Mouse (Mus musculus) activated CD4-positive, CD25-positive, alpha-beta regulatory T cell (primary cell): ENCODE results near the gene Olfr331. TPM values are rescaled to one million over a fixed set of nuclear protein-coding genes. Genes with fewer than 3 reads are reported as not detected.

ENCODE experiments used
- polyA plus RNA-seq, 2 experiments: library from polyadenylated mRNA; unstranded; fragments of 100-300 nt; shearing (Covaris generic); gene quantifications; one replicate each; pipeline ENCODE4 v1.2.1; 2017

Gene Olfr331
- not detected for polyA plus RNA-seq

GRCm38 (mm10) chr11:58502472-58502871 lies at the start of gene Olfr331:
TSS of gene Olfr331 (minus strand) at chr11:58502572.

GRCm38 (mm10) chr11:58546322-58546721 lies 44.0 kb upstream of the Olfr331 start, which contains the start of gene Olfr329-ps:
TSS of gene Olfr329-ps (minus strand) at chr11:58546422.

GRCm38 (mm10) chr11:58534736-58535135 lies 32.4 kb upstream of the Olfr331 start, which contains the start of gene Olfr330:
TSS of gene Olfr330 (minus strand) at chr11:58534836.

GRCm38 (mm10) chr11:58492455-58492854 lies 9.9 kb downstream of the Olfr331 start, which contains the start of gene Olfr332:
TSS of gene Olfr332 (minus strand) at chr11:58492555.

GRCm38 (mm10) chr11:58462170-58462569 lies 40.2 kb downstream of the Olfr331 start, which contains the start of gene Olfr30:
TSS of gene Olfr30 (minus strand) at chr11:58462270.

GRCm38 (mm10) chr11:58452759-58453158 lies 49.6 kb downstream of the Olfr331 start, which contains the start of gene Lypd9:
TSS of gene Lypd9 (minus strand) at chr11:58452923.

Other genes with a start within 250 kb of the Olfr331 start
- gene 4930438A08Rik, start 227.8 kb downstream of the Olfr331 start, polyA plus RNA-seq = not detected
- gene Zfp692, start 195.5 kb downstream of the Olfr331 start, polyA plus RNA-seq = 10 to 100 TPM; 25.6 to 28.0 TPM
- 10 to 100 TPM; 29.7 to 51.5 TPM for gene Zfp672, start 172.2 kb downstream of the Olfr331 start, polyA plus RNA-seq
- gene Sh3bp5l, start 171.8 kb downstream of the Olfr331 start, polyA plus RNA-seq = 10 to 100 TPM; 11.3 to 19.7 TPM
- gene Lypd8, start 123.5 kb downstream of the Olfr331 start, polyA plus RNA-seq = under 1 TPM in 1 of 2 experiments, not detected in 1; 0.21 TPM
- gene 1810065E05Rik, start 81.5 kb downstream of the Olfr331 start, polyA plus RNA-seq = not detected
- under 1 TPM in 1 of 2 experiments, not detected in 1; 0.12 TPM for gene Gm12253, start 70.0 kb downstream of the Olfr331 start, polyA plus RNA-seq
- gene Lypd9, start 49.6 kb downstream of the Olfr331 start, polyA plus RNA-seq = not detected
- gene Olfr30, start 40.3 kb downstream of the Olfr331 start, polyA plus RNA-seq = not detected
- gene Olfr332, start 10.0 kb downstream of the Olfr331 start, polyA plus RNA-seq = under 1 TPM in 1 of 2 experiments, not detected in 1; 0.10 TPM
- gene Olfr330, start 32.3 kb upstream of the Olfr331 start, polyA plus RNA-seq = not detected
- gene Olfr329-ps, start 43.9 kb upstream of the Olfr331 start, polyA plus RNA-seq = not detected
- gene Olfr328, start 53.1 kb upstream of the Olfr331 start, polyA plus RNA-seq = not detected
- gene Olfr224, start 68.0 kb upstream of the Olfr331 start, polyA plus RNA-seq = not detected
- gene Olfr325, start 75.2 kb upstream of the Olfr331 start, polyA plus RNA-seq = not detected
- not detected for gene Olfr324, start 92.5 kb upstream of the Olfr331 start, polyA plus RNA-seq
- not detected for gene 2210407C18Rik, start 113.5 kb upstream of the Olfr331 start, polyA plus RNA-seq
- gene Olfr323, start 127.9 kb upstream of the Olfr331 start, polyA plus RNA-seq = under 1 TPM in 1 of 2 experiments, not detected in 1; 0.14 TPM
- gene Trim58, start 137.9 kb upstream of the Olfr331 start, polyA plus RNA-seq = under 1 TPM; 0.21 to 0.43 TPM
- gene Olfr322, start 156.2 kb upstream of the Olfr331 start, polyA plus RNA-seq = not detected
- not detected for gene Olfr320, start 178.5 kb upstream of the Olfr331 start, polyA plus RNA-seq
- gene Olfr319, start 196.6 kb upstream of the Olfr331 start, polyA plus RNA-seq = not detected
- gene Olfr318, start 221.4 kb upstream of the Olfr331 start, polyA plus RNA-seq = under 1 TPM; 0.05 to 0.11 TPM
- not detected for gene Olfr317, start 236.6 kb upstream of the Olfr331 start, polyA plus RNA-seq